Mouse (Mus musculus): ENCODE measurements around the gene Prm2. TPM values are rescaled to one million over a fixed set of nuclear protein-coding genes. Genes with fewer than 3 reads are reported as not detected.

Gene Prm2
- polyA plus RNA-seq (2012; rRNA removed): not detected in 2 replicates

DNA sequence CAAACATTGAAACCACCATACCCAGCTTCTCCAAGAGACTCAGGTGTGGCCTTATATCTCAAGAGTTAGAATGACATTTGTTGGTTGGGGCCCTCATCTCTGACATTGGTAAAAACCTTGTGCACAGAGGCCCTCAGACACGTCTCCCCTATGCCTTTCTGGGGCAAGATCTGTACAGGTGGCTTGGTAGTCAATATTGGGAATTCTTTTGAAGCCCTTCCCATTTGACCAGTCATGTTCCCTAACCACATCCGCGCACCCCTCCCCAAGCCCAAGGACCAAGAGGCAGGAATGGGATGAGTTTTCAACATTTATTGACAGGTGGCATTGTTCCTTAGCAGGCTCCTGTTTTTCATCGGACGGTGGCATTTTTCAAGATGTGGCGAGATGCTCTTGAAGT is at the start of gene Prm2:
Prm2 (minus strand) TSS at position 101 of the 400 bp plus-strand sequence.

DNA sequence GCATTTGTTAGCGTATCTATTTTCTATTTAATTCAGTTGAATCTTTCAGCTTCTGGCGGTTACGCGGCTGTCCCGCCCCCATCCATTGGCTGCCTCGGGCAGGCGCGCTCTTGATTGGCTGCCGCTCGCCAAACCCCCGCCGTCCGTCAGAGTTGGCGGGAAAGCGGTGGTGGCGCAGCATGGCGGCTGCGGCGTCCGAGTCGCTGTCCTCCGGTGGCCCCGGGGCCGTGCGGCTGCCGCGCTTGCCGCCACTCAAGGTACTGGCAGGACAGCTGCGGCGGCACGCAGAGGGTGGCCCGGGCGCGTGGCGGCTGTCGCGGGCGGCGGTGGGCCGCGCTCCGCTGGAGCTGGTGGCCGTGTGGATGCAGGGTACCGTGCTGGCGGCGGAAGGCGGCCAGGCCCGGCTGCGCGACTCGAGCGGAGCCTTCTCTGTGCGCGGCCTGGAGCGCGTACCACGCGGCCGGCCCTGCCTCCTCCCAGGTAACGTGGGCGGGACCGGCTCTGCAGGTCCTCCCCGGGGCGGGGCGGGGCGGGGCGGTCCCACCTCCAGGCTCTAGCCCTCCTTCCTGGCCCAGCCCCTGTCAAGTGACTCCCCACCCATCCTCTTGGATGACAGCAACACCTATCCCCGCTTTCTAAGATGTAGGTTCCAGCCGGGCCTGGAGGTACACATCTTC is 39.1 kb upstream of the Prm2 start, which contains the start of gene Rmi2:
Rmi2 (plus strand) TSS at position 149 of the 677 bp plus-strand sequence.

DNA sequence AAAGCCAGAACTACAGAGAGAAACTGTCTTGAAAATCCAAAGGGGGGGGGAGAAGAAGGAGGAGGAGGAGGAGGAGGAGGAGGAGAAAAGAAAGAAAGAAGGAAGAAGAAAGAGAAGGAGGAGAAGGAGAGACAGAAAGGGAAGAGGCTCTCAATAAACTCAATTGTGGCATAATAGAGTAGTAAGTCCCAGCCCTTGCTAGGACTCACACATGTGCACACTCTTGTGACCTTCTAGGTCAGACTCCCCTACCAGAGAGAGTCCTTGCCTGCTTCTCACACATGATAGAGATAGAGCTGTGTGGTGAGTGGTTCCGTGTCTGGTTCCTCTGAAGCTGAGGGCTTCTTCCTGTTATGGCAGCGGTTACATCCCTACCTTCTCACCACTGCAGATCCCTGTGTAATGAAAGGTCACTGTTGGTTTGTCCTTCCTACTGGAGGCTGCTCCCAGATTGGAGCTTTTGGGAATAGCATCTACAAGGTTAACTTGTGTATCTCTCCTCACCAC is 17.0 kb upstream of the Prm2 start, which contains the start of gene Gm11172:
Gm11172 (plus strand) TSS at position 51 of the 507 bp plus-strand sequence.

DNA sequence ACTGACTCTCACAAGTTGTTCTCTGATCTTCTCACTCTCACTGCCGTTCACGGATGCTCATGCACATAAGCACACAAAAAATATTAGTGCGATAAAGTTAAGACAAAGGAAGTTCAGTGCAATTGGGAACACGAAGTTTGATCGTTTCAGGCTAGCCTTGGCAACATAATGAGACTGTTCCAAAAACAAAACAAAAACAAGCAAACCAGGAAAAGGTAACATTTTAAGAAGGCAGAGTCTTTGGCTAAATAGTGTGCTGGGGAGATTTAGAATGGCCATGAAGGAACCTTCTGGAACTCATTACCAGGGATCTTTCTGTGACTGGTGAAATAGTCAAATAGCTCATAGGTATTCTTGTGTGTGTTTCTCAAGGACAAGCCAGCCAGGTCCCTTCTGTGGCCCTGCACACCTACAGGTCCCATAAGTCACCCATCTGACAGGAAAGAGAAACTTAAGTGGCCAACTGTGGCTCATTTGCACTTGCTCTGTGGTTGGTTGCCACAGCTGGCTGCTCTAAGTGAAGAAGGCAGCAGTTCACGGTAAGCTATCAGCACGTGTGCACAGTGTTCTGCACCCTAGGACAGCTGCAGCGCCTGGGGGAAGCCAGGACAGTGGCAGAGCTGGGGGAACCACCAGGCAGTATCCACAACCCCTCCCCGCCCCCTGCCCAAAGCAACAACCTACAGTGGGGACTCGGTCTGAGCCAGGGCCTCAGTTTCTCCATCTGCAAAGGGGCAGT is 10.0 kb upstream of the Prm2 start, which contains the start of gene Prm1:
Prm1 (minus strand) TSS at position 51 of the 739 bp plus-strand sequence.

DNA sequence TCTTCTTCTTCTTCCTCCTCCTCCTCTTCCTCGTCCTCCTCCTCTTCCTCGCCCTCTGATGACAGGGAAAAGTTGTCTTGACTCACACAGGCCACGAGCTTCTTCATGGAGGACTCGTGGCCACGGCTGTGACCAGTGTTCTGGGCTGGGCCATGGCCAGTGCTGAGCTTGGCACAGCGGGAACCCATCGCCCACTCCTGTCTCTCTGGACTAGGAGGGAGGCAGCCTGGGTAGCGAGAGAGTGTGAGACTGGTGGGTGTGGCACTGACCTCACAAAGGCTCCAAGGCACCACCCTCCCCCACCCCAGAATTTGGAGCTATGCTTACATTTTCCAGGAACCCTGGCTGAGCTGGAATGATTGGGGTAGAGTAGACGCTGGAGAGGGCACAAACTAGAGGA is 5.2 kb downstream of the Prm2 start, which contains the start of gene Prm3:
Prm3 (minus strand) TSS at position 213 of the 400 bp plus-strand sequence.

DNA sequence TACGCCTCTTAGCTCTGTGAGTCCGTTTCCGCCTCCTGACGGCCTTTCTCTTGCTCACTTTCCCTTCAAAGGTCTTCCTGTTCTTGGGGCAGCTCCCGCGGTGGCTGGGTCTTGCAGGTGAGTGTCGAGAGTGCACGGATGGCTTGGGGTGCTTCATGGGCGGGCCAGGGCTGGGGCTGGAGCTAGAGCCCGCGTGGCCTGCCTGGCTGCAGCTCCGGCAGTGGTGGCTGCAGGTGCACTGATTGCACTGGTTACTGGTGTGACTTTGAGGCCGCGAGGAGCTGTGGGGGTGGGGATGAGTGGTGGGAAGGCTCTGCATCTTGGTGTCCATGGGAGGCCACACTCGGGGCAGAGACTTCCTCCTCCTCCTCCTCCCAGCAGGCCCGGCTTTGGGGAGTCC is 7.7 kb downstream of the Prm2 start, which contains the start of gene Tnp2:
Tnp2 (minus strand) TSS at position 390 of the 400 bp plus-strand sequence.

DNA sequence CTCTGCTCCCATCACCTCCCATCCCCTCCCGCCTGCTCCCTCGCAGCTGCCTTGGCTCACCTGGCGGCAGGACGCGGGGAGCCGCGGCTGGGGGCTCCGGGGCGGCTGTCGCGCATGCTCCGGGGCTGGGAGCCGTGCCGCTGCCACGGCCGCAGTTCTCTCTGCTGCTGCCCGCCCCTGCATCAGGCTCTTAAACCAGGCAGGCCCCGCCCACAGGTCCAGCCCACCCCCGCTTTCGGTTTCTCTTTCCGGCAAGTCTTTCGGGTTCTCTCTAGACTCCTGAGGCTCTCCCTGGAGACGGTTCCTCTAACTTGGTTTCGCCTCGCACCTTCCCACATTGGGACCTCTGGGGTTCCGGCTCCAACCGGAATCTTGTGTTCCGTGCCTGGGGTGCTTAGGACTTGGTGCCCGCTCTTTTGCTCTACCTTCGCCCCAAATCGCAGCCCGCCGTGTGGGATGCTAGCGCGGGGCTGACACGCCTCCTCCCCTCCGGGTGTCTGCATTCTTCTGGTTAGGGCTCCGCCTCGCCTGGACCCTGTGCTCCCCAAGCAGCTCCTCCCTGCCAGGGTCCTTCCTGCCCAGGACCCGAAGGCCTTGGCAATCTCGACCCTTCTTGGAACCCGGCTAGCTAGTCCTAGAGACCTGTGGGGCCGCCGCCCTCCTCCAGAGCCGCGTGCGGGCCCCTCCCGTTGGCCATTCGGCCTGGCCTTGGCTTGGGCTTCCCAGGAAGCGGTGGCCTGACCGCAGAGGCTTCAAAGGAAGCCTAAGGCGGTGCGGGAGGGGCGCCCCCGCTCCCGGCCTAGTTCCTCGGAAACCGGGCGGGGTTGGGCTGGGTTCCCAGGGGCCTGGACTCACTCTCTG is 10.3 kb downstream of the Prm2 start, which contains the start of gene Socs1:
Socs1 (minus strand) TSS at position 166 of the 861 bp plus-strand sequence.

Other genes with a start within 250 kb of the Prm2 start
- 0.28 and 0.43 TPM in 2 replicates for gene Socs1, start 10.6 kb downstream of the Prm2 start, polyA plus RNA-seq (2012; rRNA removed)
- gene Tnp2, start 7.5 kb downstream of the Prm2 start, polyA plus RNA-seq (2012; rRNA removed): not detected in 2 replicates
- gene Prm3, start 5.2 kb downstream of the Prm2 start, polyA plus RNA-seq (2012; rRNA removed): not detected in 2 replicates
- gene Prm1, start 9.7 kb upstream of the Prm2 start, polyA plus RNA-seq (2012; rRNA removed): not detected in 2 replicates
- gene Gm11172, start 16.8 kb upstream of the Prm2 start, polyA plus RNA-seq (2012; rRNA removed): not detected in 2 replicates
- gene Rmi2, start 38.9 kb upstream of the Prm2 start, polyA plus RNA-seq (2012; rRNA removed): 2.8 and 2.9 TPM in 2 replicates

Data from liver, embryonic 14 days (tissue).